Mouse (Mus musculus) cortical plate, adult 2 months (tissue): Measurements from ENCODE around the gene Stip1. TPM values are rescaled to one million over a fixed set of nuclear protein-coding genes. Genes with fewer than 3 reads are reported as not detected.
"Not testable (repeated sequence)": the region's sequence is repeated elsewhere in the genome, so short reads cannot be mapped to it uniquely, and the experiment has no call there.

ENCODE experiments used
- H3K27ac ChIP-seq: fragments of 200-500 bp; 2 replicates; pipeline ENCODE4 v1.5.1; 2012; ENCODE audit warnings: low read length, control low read depth, inconsistent platforms; ENCODE audit not compliant: insufficient read depth
- H3K4me1 ChIP-seq: fragments of 200-500 bp; 2 replicates; pipeline ENCODE4 v1.6.1; 2011; ENCODE audit warnings: low read length; ENCODE audit not compliant: control insufficient read depth, insufficient read depth
- H3K4me3 ChIP-seq: fragments of 200-500 bp; 2 replicates; pipeline ENCODE4 v1.5.1; 2011; ENCODE audit warnings: mild to moderate bottlenecking, low read length, control low read depth; ENCODE audit not compliant: insufficient read depth
- CTCF ChIP-seq: fragments of 200-500 bp; IDR thresholded peaks from 2 replicates; pipeline ENCODE4 v1.5.1; 2011; ENCODE audit warnings: mild to moderate bottlenecking, control low read depth, low read length; ENCODE audit not compliant: insufficient read depth; ENCODE audit errors: extremely low read depth
- POLR2A ChIP-seq: fragments of 200-500 bp; IDR thresholded peaks from 2 replicates; pipeline ENCODE4 v1.6.1; 2011; ENCODE audit warnings: mild to moderate bottlenecking, low read length, control low read depth; ENCODE audit not compliant: insufficient read depth; ENCODE audit errors: extremely low read depth
- polyA plus RNA-seq: library from polyadenylated mRNA; depleted of rRNA; stranded (reverse); fragments of >200 nt; gene quantifications from 2 replicates; pipeline ENCODE4 v1.2.3, GENCODE M21; 2012

The Stip1 gene
- polyA plus RNA-seq, 1 experiment, result 140 TPM

DNA sequence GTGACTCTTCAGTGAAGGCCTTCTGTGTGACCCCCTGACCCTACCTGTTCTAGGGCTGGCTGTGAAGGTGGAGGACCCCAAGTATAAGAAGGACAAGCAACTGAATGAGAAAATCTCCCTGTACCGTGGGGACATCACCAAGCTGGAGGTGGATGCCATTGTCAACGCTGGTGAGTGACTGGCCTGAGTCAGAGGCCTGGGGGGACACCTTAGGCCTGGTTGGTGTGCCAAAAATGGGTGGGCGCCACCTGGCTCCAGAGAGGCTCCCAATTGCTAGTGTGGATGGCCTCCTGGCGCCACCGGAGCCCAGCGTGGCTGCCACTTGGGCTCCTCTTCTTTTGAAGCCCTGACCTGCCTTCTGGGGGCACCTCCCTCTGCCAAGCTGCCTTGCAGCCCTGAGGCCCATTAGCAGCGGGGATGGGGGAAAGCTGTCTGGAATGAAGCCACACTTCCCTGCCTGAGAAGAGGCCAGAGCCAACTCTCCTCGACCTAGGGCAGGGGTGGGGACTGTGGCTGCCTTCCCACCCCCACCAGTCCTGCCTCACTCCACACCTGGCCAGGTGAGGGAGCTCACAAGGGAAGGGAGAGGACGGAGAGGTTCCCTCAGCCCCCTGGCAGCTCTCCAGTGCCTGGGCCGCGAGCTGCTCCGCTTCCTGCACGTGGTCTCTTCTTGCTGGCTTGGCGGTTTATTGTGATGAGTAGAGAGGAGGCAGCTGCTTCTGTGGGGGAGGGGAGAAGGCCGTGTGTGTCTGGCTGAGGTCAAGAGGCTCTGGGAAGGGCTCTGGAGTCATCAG, 26.5 kb upstream of the Stip1 start:
- TF ChIP-seq CTCF (no peak), POLR2A (no peak)
- Histone ChIP-seq H3K4me3 (no peak overlapping the region), H3K27ac (no peak overlapping the region), H3K4me1 (no peaks in the 10 kb centered on the region)

GRCm38 (mm10) chr19:7064571-7064970, 24.8 kb upstream of the Stip1 start:
- Histone ChIP-seq H3K4me3 (no peak overlapping the region), H3K27ac (no peak overlapping the region), H3K4me1 (no peaks in the 10 kb centered on the region)
- TF ChIP-seq POLR2A (no peak), CTCF (peak; percentile 99)

- no peaks in the 10 kb centered on the region for H3K4me1 ChIP-seq
- H3K27ac ChIP-seq, result no peak overlapping the region
- TF ChIP-seq POLR2A (no peak), CTCF (no peak)
- no peak overlapping the region for H3K4me3 ChIP-seq
Observed at GRCm38 (mm10) chr19:7062916-7063315, 23.1 kb upstream of the Stip1 start.

DNA sequence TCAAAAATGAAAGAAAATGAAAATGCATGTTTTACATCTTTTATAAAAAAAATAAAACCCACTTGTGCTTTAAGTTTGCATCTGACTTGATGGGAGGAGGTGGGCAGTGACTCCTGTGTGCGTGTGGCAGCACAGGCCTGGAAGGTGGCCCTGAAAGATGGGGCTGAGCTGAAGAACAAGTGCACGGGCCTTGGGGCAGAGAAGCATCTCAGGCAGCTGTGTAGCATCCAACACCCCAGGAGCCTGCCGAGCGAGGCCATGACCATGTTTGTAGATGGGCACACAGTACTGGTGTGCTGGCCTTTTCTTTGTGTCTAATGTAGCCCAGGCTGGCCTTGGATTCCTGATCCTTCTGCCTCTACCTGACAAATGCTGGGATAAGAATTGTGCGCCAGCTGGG, 22.3 kb upstream of the Stip1 start:
- Histone ChIP-seq H3K4me3 (no peak overlapping the region), H3K4me1 (no peaks in the 10 kb centered on the region; the same call in 1 of the 2 replicates), H3K27ac (no peak overlapping the region)
- TF ChIP-seq POLR2A (no peak), CTCF (no peak)

DNA sequence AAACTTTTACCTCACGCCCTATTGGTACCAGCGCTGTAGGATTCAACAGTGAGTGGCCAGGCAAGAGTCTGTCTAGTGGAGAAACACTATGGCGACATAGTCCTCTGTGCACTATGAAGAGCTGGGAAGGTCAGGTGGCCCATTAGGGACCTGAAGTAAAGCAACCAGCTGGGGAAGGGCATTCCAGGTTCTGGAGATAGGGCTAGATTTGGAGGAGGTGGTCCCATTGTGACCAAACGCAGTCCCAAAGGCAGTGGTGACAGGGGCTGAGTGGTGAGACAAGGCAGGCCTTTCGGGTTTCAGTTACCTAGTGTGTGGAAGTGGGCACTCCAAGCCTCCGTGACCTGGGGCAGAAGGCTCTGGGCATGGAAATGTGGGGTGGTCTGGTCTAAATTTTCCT, 18.8 kb upstream of the Stip1 start:
- Histone ChIP-seq H3K4me1 (no peaks in the 10 kb centered on the region; the same call in 1 of the 2 replicates), H3K27ac (no peak overlapping the region), H3K4me3 (no peak overlapping the region)
- no peak for TF ChIP-seq CTCF
- TF ChIP-seq POLR2A, result no peak

- Histone ChIP-seq H3K4me3 (peak overlapping the region; percentile 31), H3K4me1 (no peaks in the 10 kb centered on the region; the same call in 1 of the 2 replicates), H3K27ac (no peak overlapping the region)
- TF ChIP-seq POLR2A (peak; percentile 55; the same call in 1 of the 2 replicates), CTCF (peak; percentile 51)
Observed at GRCm38 (mm10) chr19:7057722-7058207, 18.0 kb upstream of the Stip1 start.

GRCm38 (mm10) chr19:7057126-7057721, 17.5 kb upstream of the Stip1 start:
- no peaks in the 10 kb centered on the region; the same call in 1 of the 2 replicates for H3K4me1 ChIP-seq
- H3K4me3 ChIP-seq, result peak overlapping the region; percentile 31
- no peak overlapping the region for H3K27ac ChIP-seq
- TF ChIP-seq POLR2A, result no peak
- TF ChIP-seq CTCF, result no peak

GRCm38 (mm10) chr19:7056248-7057087, 16.7 kb upstream of the Stip1 start, which contains the start of gene Macrod1:
Gene Macrod1, plus strand, starts transcription at chr19:7056810.
- no peak for TF ChIP-seq POLR2A
- no peak for TF ChIP-seq CTCF
- Histone ChIP-seq H3K4me3 (peak within 1 kb of the TSS; percentile 31), H3K27ac (no peak within 1 kb of the TSS), H3K4me1 (no peaks in the 10 kb centered on the region; the same call in 1 of the 2 replicates)

- TF ChIP-seq CTCF, result no peak
- no peak for TF ChIP-seq POLR2A
- Histone ChIP-seq H3K4me3 (no peak overlapping the region), H3K27ac (no peak overlapping the region), H3K4me1 (no peaks in the 10 kb centered on the region; the same call in 1 of the 2 replicates)
Observed at GRCm38 (mm10) chr19:7055173-7055572, 15.4 kb upstream of the Stip1 start.

DNA sequence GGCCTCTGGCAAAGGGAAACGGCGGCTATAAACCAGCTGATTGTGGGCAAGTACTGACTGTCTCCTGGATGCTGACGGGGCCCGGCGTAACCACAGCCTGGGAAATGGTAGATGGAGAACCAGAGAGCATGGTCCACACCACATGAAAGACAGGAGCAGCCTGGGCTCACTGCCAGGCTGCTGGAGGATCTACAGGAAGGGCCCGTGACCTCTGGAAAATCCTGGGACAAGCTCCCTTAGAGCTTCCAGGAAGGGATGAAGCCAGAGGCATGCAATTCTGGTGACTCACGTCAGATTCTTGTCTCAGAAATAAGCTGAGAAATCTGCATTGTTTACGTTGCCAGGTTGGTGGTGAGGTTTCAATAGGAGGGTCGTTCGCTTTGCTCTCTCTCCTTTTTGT, 15.0 kb upstream of the Stip1 start:
- Histone ChIP-seq H3K4me3 (no peak overlapping the region), H3K4me1 (no peaks in the 10 kb centered on the region; the same call in 1 of the 2 replicates), H3K27ac (no peak overlapping the region)
- no peak for TF ChIP-seq CTCF
- no peak for TF ChIP-seq POLR2A

GRCm38 (mm10) chr19:7053382-7053781, 13.6 kb upstream of the Stip1 start:
- not testable (repeated sequence) for H3K4me3 ChIP-seq, H3K27ac ChIP-seq, H3K4me1 ChIP-seq
